Mouse (Mus musculus): ENCODE results near the gene Lmo3. TPM values are rescaled to one million over a fixed set of nuclear protein-coding genes. Genes with fewer than 3 reads are reported as not detected.

Gene Lmo3
- polyA plus RNA-seq (2015; fragmentation: Nextera tagmentation; extraction: Ambion mirVana), result 1.7 and 1.8 TPM in 2 replicates

DNA sequence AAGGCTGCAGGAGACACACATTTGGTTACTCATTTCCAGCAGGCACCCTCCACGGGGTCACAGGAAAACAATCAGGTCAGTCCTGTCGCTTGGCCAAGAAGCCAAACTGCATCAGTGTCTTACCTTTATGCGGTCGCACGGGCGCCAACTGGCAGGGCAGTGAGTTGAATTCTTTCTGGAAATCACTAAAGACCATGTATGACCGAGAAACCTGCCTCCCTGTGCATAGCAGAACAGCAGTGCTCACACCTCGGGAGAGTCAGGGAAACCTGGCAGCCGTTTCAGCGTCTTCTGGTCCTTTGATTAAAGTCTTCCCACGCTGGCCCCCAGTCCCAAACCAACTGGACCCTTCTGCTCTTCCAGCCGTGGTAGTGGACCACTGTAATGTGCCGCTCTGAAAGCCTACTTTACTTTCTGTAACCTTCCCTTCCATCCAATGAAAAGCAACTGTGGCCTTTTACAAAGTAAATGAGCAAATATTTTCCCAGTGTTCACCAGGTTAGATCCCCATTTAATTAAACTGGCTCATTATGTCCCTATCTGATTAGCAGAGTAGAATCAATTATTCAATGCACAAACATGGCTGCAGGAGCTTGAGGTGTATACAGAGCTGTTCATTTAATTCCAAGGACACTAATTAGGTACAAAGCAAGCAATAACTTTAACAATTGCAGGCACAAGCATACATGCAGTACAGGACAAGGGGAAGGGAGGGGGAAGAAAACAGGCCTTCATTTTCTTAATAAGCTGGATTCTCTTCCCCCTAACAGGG is at the start of gene Lmo3:
Lmo3 (minus strand) TSS at position 235 of the 772 bp plus-strand sequence.
- H3K36me3 ChIP-seq, result no peaks in the 10 kb centered on the region
- 73% methylated on average over 13 of the region's 13 CpGs for WGBS
- no peaks in the 10 kb centered on the region; the same call in 1 of the 2 replicates for H3K27me3 ChIP-seq (replicated peaks)
- H3K27ac ChIP-seq (replicated peaks), result no peak within 1 kb of the TSS
- H3K4me3 ChIP-seq, result no peak within 1 kb of the TSS
- no peak within 1 kb of the TSS for H3K4me2 ChIP-seq
- H3K9ac ChIP-seq, result no peak within 1 kb of the TSS
- no peaks in the 10 kb centered on the region for H3K9me3 ChIP-seq
- H3K4me1 ChIP-seq, result no peaks in the 10 kb centered on the region
- no peak for ATAC-seq (ENCODE audit: extremely low read depth, insufficient number of reproducible peaks, low FRiP score, low TSS enrichment)

DNA sequence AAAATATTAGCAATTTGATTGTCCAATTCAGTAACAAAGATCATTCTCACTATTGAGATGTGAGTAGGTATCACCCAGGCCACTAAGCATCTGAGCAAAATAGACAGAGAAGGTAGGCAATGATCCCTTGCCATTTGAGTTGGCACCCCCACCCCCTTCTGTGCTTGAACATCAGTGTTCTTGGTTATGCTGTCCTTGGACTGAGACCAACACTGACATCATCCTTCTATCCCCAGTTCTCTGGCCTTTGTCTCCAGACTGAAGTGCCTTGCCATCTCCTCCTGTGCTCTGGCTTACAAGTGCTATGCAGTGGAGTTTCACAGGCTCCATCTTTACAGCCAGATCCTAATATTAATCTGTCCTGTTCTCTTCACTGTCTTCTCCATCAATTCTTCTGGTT is 39.0 kb upstream of the Lmo3 start:
- Histone ChIP-seq H3K27ac (replicated peaks) (no peak overlapping the region), H3K4me3 (no peak overlapping the region), H3K9me3 (no peaks in the 10 kb centered on the region), H3K27me3 (replicated peaks) (no peaks in the 10 kb centered on the region), H3K36me3 (no peaks in the 10 kb centered on the region), H3K9ac (no peak overlapping the region), H3K4me1 (no peaks in the 10 kb centered on the region), H3K4me2 (no peak overlapping the region)
- no peak for ATAC-seq (ENCODE audit: extremely low read depth, insufficient number of reproducible peaks, low FRiP score, low TSS enrichment)

DNA sequence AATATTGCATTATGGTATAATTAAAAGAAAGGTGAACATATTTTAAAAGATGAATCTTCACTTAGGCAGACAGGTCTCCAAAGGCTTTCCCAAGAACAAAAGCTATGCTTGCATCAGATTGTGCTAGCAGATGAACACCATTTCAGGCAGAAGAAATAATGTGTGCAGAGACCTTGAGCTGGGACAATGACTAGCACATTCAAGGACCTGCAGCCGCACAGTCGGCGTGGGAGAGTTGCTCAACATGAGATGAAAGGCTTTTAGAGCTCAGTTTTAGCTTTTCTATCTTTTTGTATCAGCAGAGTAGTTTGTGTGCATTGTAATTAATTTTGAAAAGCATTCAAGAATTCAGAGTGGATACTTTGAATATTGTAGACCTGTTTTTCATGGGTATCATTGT is 36.6 kb upstream of the Lmo3 start:
- no peak for ATAC-seq (ENCODE audit: extremely low read depth, insufficient number of reproducible peaks, low FRiP score, low TSS enrichment)
- H3K9ac ChIP-seq, result no peak overlapping the region
- 73% methylated on average over 3 of the region's 3 CpGs for WGBS
- H3K36me3 ChIP-seq, result no peaks in the 10 kb centered on the region
- no peaks in the 10 kb centered on the region for H3K4me1 ChIP-seq
- no peaks in the 10 kb centered on the region for H3K27me3 ChIP-seq (replicated peaks)
- no peak overlapping the region for H3K27ac ChIP-seq (replicated peaks)
- H3K9me3 ChIP-seq, result no peaks in the 10 kb centered on the region
- no peak overlapping the region for H3K4me3 ChIP-seq
- no peak overlapping the region for H3K4me2 ChIP-seq

DNA sequence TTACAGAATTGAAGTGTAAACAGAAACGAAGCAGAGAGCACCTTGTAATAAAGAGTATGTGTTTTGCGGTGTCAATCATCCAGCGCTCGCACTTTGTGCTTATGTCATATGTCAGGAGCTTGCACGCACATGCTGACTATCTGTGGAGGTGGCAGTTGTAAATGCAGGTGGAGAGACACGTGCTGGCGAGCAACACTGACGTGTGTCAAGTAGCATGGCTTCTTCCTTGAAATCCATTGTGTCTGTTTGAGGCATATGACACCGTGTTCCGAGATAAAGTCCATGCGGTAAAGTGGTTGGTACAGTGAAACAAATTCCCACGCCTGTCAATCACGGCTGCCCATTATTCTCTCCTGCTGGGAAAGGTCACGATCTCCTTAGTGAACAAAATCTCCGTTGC is 15.2 kb upstream of the Lmo3 start:
- Histone ChIP-seq H3K9me3 (no peaks in the 10 kb centered on the region), H3K27me3 (replicated peaks) (no peaks in the 10 kb centered on the region), H3K9ac (no peak overlapping the region), H3K36me3 (no peaks in the 10 kb centered on the region), H3K4me2 (no peak overlapping the region), H3K4me3 (no peak overlapping the region), H3K27ac (replicated peaks) (no peak overlapping the region), H3K4me1 (no peaks in the 10 kb centered on the region)
- WGBS, result 69% methylated on average over 15 of the region's 15 CpGs
- ATAC-seq (ENCODE audit: extremely low read depth, insufficient number of reproducible peaks, low FRiP score, low TSS enrichment), result no peak

DNA sequence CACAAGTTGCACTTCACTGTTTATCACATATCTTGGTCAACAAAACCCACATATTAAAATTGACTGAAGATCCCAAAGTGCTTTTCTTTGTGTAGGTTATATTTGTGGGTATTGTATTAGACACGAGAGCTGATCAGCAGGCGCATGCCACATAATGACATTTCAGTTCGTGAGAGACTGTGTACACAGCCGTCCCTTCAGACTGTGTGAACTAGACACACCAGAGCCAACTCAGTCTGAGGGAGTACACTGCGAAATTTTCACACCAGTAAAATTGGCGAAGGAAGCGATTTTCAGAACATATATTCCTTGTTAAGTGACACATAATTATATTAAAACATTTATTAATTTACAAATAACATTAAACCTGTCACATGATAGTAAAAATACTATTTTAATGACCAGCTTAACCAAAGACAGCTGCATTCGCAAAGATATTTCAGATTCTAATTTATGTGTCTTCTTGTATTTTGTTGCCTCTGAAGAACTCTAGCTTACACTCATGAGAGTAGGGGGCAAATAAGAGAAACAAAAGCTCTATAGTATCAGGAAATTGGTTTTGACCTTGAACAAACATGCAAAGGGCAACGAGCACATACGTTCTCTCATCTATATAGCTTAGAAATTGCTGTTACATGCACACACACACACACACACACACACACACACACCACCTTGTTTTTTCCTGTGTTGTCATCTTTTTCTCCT is 14.4 kb upstream of the Lmo3 start:
- no peak overlapping the region for H3K27ac ChIP-seq (replicated peaks)
- 67% methylated on average over 10 of the region's 10 CpGs for WGBS
- H3K4me1 ChIP-seq, result no peaks in the 10 kb centered on the region
- H3K4me2 ChIP-seq, result no peak overlapping the region
- no peaks in the 10 kb centered on the region for H3K9me3 ChIP-seq
- no peaks in the 10 kb centered on the region for H3K27me3 ChIP-seq (replicated peaks)
- no peak overlapping the region for H3K9ac ChIP-seq
- ATAC-seq (ENCODE audit: extremely low read depth, insufficient number of reproducible peaks, low FRiP score, low TSS enrichment), result no peak
- H3K36me3 ChIP-seq, result no peaks in the 10 kb centered on the region
- H3K4me3 ChIP-seq, result no peak overlapping the region

DNA sequence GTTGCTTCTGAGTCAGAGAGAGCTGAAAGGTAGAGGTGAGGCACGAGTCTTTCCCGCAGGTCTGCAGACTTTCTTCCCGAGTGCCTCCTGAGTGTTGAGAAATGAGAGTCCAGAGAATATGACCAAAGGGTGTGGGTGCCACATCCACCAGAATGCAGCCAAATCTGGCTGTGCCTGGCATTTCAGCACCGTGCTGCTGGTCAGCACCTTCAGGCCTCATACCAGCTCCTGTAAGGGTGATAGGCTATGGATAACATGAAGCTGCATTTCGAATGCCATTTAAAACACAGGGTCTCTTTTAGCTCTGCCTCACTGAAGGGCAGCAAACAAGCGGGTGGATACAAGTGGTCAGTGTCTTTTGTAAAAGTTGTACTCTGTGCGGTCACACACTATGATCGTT is 1.5 kb upstream of the Lmo3 start:
- no peaks in the 10 kb centered on the region for H3K9me3 ChIP-seq
- no peak overlapping the region for H3K4me2 ChIP-seq
- 64% methylated on average over 8 of the region's 8 CpGs for WGBS
- no peaks in the 10 kb centered on the region for H3K36me3 ChIP-seq
- H3K27me3 ChIP-seq (replicated peaks), result no peaks in the 10 kb centered on the region; the same call in 1 of the 2 replicates
- no peak for ATAC-seq (ENCODE audit: extremely low read depth, insufficient number of reproducible peaks, low FRiP score, low TSS enrichment)
- H3K9ac ChIP-seq, result no peak overlapping the region
- no peak overlapping the region for H3K27ac ChIP-seq (replicated peaks)
- no peaks in the 10 kb centered on the region for H3K4me1 ChIP-seq
- no peak overlapping the region for H3K4me3 ChIP-seq

DNA sequence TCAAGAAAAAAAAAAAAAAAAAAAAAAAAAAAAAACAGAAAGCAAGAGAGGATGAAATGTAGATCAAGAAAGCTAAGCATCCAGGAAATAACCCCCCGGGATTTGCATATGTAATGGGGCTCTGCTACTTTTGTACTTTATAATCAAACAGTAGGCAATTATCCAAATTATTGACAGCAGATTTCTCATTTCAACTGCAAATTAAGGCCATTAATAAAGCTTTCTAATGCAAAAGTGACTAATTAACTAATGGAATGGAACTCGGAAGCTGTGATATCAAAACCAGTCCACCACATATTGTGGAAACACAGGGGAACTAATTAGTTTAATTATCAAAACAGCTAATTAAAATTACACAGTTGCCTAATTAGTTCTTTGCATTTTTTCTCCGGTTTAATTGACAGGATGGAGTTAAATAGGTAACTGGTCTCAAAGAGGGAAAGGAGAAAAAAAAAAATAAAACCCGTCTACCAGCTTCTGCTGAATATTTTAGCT is 785 bp upstream of the Lmo3 start:
- no peak overlapping the region for H3K9ac ChIP-seq
- H3K36me3 ChIP-seq, result no peaks in the 10 kb centered on the region
- no peak overlapping the region for H3K4me3 ChIP-seq
- no peak for ATAC-seq (ENCODE audit: extremely low read depth, insufficient number of reproducible peaks, low FRiP score, low TSS enrichment)
- H3K27ac ChIP-seq (replicated peaks), result no peak overlapping the region
- H3K9me3 ChIP-seq, result no peaks in the 10 kb centered on the region
- 72% methylated on average over 4 of the region's 4 CpGs for WGBS
- H3K27me3 ChIP-seq (replicated peaks), result no peaks in the 10 kb centered on the region; the same call in 1 of the 2 replicates
- no peak overlapping the region for H3K4me2 ChIP-seq
- no peaks in the 10 kb centered on the region for H3K4me1 ChIP-seq

DNA sequence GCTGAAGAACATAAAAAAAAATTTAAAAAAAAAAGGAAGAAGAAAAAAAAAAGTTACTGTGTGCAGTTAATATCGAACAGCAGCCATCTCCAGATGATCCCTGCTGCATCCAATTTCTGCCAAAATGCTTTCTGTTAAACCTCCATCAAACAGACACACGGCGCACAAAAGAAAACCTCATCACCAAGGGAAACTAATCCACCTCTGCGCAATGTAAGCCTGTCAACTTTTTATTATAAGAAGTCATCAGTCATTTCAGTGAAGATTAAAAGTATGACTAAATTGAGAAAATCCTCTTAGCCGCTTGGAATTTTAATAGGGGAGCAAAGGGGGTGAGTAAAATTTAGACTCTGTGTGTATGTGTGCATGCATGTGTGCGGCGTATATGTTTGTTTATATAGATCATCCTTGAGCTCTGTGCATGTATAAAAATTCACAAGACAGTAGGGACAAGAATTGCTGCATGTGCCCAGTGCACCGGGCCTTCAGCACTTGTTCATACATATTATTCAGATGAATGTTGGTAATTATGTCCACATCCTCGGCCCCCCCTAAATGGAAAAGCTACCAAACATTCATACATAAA is 1.2 kb downstream of the Lmo3 start:
- ATAC-seq (ENCODE audit: extremely low read depth, insufficient number of reproducible peaks, low FRiP score, low TSS enrichment), result no peak
- H3K4me1 ChIP-seq, result no peaks in the 10 kb centered on the region
- 77% methylated on average over 9 of the region's 9 CpGs for whole genome bisulfite sequencing

DNA sequence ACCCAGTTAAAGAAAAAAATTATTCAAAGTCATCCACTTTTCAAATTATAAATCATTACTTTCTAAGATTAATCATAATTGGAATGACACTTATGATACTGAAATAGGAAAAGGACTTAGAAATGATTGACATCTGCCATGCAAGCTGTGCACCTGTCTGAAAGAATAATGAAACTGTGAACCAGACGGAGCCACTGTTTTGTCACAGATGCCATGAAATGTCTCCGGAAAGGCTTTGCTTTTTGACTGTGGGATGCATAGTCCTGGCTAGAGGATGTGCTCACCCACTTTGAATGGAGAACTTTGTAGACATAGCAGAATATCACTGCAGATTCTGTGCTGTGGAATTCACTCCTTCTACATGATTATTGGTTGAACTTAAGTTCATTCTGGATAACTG is 18.4 kb downstream of the Lmo3 start:
- Histone ChIP-seq H3K4me3 (no peak overlapping the region), H3K9me3 (no peaks in the 10 kb centered on the region), H3K4me1 (no peaks in the 10 kb centered on the region), H3K9ac (no peak overlapping the region), H3K36me3 (no peaks in the 10 kb centered on the region), H3K27me3 (replicated peaks) (no peaks in the 10 kb centered on the region), H3K27ac (replicated peaks) (no peak overlapping the region), H3K4me2 (no peak overlapping the region)
- no peak for ATAC-seq (ENCODE audit: extremely low read depth, insufficient number of reproducible peaks, low FRiP score, low TSS enrichment)
- 77% methylated on average over 2 of the region's 2 CpGs for WGBS

More for the DNA sequence above, 1.2 kb downstream of the Lmo3 start:
- H3K27me3 ChIP-seq (replicated peaks), result no peaks in the 10 kb centered on the region; the same call in 1 of the 2 replicates
- H3K9me3 ChIP-seq, result no peaks in the 10 kb centered on the region
- H3K4me2 ChIP-seq, result no peak overlapping the region
- H3K4me3 ChIP-seq, result no peak overlapping the region
- no peaks in the 10 kb centered on the region for H3K36me3 ChIP-seq
- H3K9ac ChIP-seq, result no peak overlapping the region
- H3K27ac ChIP-seq (replicated peaks), result no peak overlapping the region

DNA sequence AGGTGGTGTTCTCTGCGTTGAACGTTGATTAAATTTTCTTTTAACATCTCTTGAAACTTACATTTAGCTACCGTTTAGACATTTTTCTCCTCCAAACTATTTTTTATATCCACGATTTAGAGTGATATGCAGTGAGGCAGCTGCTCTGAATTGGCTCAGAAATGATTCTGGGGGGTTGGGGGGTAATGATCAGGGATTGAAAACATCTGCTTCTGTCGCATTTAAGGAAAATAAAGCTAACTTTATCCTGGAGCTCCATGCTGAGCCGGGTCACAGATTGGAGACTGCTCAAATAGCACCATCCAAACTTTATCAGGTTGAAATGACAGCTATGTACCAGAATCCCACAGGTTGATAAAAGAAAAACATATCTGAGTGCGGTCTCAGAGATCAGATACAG is 29.6 kb downstream of the Lmo3 start:
- 59% methylated on average over 7 of the region's 7 CpGs for WGBS
- H3K27me3 ChIP-seq (replicated peaks), result no peaks in the 10 kb centered on the region
- ATAC-seq (ENCODE audit: extremely low read depth, insufficient number of reproducible peaks, low FRiP score, low TSS enrichment), result no peak
- no peak overlapping the region for H3K9ac ChIP-seq
- H3K4me1 ChIP-seq, result no peaks in the 10 kb centered on the region
- no peak overlapping the region for H3K4me2 ChIP-seq
- no peaks in the 10 kb centered on the region for H3K36me3 ChIP-seq
- H3K9me3 ChIP-seq, result no peaks in the 10 kb centered on the region
- H3K4me3 ChIP-seq, result no peak overlapping the region
- H3K27ac ChIP-seq (replicated peaks), result no peak overlapping the region

DNA sequence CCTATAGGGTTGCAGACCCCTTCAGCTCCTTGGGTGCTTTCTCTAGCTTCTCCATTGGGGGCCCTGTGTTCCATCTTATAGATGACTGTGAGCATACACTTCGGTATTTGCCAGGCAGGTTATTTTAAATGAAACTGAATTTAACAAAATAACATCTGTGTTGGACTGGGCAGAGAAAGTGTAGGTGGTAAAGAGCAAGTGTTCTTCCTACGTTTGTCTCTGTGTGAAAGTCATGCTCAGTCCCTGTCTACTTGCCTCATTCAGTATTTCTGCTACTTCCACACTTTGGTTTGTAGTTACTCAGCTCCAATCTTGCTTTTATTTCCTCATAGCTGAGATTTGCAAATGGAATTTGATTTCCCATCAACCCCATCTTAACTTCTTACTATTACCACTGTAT is 46.9 kb downstream of the Lmo3 start:
- WGBS, result 54% methylated on average over 2 of the region's 2 CpGs
- H3K4me2 ChIP-seq, result no peak overlapping the region
- no peaks in the 10 kb centered on the region for H3K27me3 ChIP-seq (replicated peaks)
- H3K27ac ChIP-seq (replicated peaks), result no peak overlapping the region
- no peak for ATAC-seq (ENCODE audit: extremely low read depth, insufficient number of reproducible peaks, low FRiP score, low TSS enrichment)
- no peak overlapping the region for H3K9ac ChIP-seq
- no peak overlapping the region for H3K4me3 ChIP-seq
- no peaks in the 10 kb centered on the region for H3K4me1 ChIP-seq
- H3K9me3 ChIP-seq, result peaks cover 1% of the 10 kb centered on the region
- H3K36me3 ChIP-seq, result no peaks in the 10 kb centered on the region

Data from heart, embryonic 13.5 days (tissue).